Mouse (Mus musculus) heart, postnatal 10 days (tissue): ENCODE data around the gene Gm21992. TPM values are rescaled to one million over a fixed set of nuclear protein-coding genes. Genes with fewer than 3 reads are reported as not detected.
A peak's percentile ranks its signal among the peaks of the same experiment; 100 is the strongest.

ENCODE experiments used
- DNase-seq, 2 experiments: peaks; one replicate each; pipeline ENCODE4 v3.0.0; 2021
- intact Hi-C: fragments of 180-260 bp; cut with DNase I; formaldehyde crosslinking; loops from one replicate; pipeline ENCODE4 v1.15.1; 2025
- total RNA-seq, 2 experiments: library from RNA; stranded (reverse); gene quantifications; 2 replicates each; pipeline ENCODE4 v1.2.3; 2021

The Gm21992 gene
- total RNA-seq, 2 experiments from 2014 or later, result 16.8 to 17.8 TPM

DNA sequence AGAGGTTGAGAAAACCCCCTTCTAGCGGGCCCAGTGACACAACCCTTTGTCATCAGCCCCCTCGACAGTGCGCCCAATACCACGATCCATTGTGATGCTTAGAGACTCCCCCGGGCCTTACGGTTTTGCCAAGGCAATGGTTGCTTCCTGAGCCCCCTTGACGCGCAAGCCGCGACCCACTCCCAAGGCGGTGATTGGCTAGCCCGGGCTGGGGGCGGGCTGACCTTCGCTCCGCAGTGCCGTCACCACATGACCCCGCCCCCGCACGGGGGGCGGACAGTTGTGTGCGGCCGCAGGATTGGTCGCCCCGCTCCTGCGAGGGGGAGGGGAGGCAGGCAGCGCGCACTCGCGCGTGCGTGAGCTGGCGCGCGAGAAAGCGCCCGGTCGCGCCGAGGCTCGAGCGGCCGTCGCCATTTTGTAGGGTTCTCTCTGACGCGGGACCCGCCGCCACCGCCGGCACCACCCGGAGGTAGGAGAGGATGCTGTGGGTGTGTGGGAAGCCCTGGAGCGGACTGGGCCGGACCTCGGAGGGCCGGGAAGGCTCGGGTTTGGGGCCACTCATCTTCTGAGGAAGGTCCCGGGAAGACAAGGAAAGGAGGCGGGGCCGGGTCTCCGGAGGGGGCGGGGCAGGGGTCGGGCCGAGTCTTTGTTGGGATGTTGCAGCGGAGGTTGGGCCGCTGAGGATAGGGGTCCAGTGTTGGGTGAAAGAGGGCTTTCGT is 55.1 kb downstream of the Gm21992 start, which contains the start of gene Rbm4b:
Gene Rbm4b, plus strand, starts transcription at position 305 of the 719 bp plus-strand sequence.
- peak; percentile 96 to 97 for DNase-seq
- intact Hi-C loops, result loop anchor here (5.0 kb wide), 1 partner anchor 151 kb away; the partner anchor contains the start of gene Bbs1

DNA sequence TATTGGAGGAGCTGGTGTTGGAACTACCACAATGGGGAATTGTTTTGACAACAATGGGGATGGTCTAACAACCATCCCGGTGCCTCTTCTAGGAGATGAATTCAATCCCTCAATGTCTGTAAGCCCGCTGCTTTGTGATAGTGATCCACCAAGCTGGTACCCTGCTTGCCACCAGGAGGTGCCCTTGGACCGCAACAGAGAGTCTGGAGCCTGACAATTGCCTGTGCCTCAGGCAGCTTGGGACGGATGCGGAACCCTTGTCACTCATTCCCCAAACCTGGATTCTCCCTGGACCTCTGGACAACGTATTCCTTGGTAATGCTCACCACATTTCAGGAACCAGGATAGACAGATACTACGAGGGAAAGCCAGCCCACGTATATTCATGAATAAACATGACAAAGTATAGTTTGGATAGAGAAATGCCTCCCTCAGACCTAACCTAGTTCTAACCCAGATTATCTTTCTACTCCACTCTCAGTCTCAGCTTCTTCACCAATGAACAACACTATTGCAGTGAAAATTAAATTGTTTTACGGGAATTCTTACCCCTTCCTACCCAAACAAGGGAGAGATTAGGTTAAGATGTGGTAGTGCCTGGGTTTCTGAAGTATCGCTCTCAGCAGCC is 55.7 kb downstream of the Gm21992 start:
- intact Hi-C loops, result loop anchor here (1.0 to 5.0 kb wide), 4 partner anchors 57 to 213 kb away; partner anchors contain the start of gene Bbs1
- DNase-seq, result peak; percentile 93 to 95

DNA sequence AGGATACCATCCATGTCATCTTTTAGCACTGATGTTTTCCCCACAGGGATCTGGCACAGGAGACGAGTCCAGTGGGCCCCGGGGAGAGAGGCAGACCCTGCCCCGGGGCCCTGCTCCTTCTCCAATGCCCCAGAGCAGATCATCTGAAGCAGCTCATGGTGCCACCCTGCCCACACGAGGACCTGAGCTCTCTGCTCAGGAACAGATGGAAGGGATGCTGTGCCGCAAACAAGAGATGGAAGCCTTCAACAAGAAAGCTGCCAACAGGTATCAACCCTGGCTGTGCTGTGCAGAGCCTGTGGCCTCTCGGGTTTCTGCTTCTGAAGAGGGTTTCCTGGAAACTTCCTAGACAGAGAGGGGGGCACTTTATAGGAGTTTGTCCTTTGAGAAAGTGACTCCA is 61.4 kb downstream of the Gm21992 start:
- intact Hi-C loops, result no loop called here
- DNase-seq, result no peak

DNA sequence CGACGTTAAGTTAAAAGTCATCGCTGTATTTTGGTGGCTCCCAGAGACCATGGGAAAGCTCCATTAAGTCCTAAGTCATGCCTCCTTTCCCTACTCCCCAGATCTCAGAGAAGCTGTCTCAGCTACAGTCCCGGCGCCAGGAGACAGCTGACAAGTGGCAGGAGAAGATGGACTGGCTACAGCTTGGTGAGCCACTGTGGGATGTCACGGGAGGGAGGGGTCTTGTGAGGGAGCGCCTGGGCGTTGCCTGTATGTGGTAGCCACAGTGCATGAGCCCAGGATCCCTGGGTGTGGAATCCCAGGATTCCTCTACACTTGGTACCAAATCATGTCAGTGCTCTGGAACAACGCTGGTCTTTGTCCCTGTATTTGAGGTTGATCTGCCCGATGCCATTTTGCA is 62.9 kb downstream of the Gm21992 start:
- intact Hi-C loops, result no loop called here
- no peak for DNase-seq

DNA sequence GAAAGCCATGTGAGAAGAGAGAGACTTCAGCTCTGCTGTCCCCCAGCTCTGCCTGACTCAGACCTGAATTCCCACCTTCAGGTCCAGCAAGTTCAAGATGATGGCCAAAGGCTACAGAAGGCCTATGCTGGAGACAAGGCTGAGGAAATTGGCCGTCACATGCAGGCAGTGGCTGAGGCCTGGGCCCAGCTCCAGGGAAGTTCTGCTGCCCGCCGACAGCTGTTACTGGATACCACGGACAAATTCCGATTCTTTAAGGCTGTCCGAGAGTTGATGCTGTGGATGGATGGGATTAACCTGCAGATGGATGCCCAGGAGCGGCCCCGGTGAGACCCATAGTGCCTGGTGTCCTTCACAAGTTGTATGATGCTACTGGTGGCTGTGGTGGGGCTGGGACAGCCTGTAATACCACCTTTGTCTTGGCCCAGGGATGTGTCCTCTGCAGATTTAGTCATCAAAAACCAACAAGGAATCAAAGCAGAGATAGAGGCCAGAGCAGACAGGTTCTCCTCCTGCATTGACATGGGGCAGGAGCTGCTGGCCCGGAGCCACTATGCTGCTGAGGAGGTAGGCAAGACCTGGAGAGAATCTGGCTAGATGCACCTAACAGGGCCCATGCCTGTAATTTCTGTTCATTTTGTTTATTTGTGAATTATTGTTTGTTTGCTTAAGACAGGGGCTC is 63.6 kb downstream of the Gm21992 start:
- DNase-seq, result no peak
- intact Hi-C loops, result no loop called here

DNA sequence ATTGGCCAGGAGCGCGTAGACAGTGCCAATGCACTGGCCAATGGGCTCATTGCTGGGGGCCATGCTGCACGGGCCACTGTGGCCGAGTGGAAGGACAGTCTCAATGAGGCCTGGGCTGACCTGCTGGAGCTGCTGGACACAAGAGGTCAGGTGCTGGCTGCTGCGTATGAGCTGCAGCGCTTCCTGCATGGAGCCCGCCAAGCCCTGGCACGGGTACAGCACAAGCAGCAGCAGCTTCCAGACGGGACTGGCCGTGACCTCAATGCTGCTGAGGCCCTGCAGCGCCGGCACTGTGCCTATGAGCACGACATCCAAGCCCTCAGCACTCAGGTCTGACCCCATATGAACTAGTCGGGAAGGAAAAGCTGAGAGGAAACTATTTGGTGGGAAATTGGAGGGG is 64.8 kb downstream of the Gm21992 start:
- peak; percentile 46 to 50 for DNase-seq
- intact Hi-C loops, result no loop called here

DNA sequence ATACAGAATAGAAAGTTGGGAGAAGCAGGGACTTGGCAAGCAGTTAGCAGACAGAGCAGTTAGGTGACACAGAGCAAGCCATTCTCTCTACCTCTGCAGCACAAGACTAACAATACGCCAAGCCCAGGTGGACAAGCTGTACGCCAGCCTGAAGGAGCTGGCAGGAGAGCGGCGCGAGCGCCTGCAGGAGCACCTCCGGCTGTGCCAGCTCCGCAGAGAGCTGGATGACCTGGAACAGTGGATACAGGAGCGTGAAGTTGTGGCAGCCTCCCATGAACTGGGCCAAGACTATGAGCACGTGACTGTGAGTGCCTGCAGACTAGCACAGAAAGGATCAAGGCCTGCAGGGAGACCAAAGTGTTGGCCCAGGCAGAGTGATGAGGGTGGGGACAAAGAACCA is 65.7 kb downstream of the Gm21992 start:
- no peak for DNase-seq
- intact Hi-C loops, result no loop called here

DNA sequence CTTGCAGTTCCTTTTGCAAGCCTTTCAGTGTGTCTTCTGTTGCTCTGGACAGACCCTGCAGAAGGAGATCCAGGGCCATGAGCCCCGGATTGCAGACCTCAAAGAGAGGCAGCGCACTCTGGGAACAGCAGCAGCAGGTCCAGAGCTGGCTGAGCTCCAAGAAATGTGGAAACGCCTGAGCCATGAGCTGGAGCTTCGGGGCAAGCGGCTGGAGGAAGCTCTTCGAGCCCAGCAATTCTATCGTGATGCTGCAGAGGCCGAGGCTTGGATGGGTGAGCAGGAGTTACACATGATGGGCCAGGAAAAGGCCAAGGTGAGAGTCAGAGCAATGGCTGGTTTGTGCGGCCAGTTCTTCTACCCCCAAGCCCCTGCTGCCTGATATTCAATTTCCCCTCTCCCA is 66.4 kb downstream of the Gm21992 start:
- intact Hi-C loops, result no loop called here
- peak; percentile 62 to 66 for DNase-seq

DNA sequence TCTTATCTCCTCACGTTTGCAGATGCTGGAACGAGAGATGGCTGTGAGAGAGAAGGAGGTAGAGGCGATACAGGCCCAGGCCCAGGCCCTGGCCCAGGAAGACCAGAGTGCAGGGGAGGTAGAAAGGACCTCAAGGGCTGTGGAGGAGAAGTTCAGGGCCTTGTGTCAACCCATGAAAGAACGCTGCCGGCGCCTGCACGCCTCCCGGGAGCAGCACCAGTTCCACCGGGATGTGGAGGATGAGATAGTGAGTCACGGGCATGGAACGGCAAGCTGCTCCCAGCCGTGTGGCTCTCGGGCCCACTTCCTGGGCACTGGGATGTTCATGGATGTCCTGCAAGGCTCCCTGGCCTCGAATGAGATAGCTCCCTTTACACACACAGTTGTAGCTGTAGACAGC is 67.4 kb downstream of the Gm21992 start:
- no peak for DNase-seq
- intact Hi-C loops, result no loop called here

DNA sequence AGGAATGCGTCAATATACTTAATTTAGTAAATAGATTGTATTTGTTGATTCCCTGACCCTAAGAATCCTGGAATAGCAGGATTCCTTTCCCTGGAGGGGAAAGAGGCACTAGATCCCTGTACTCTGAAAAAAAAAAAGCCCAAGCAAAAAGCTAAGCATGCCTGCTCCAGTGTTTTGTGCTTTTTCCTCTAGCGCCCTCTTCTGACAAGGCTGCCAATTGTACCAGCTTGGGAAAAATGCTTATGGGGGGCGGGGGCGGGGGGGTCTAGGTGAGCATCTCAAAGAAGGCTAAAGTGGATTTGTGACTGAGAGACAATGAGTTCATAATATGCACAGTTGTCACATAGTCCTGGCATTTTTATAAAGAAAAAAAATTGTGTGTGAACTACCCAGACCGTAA is 67.9 kb downstream of the Gm21992 start:
- intact Hi-C loops, result loop anchor here (1.0 to 2.0 kb wide), 2 partner anchors 114 to 245 kb away; partner anchors contain the start of gene 2010003K11Rik
- DNase-seq, result peak in 1 of 2 experiments; percentile 57

DNA sequence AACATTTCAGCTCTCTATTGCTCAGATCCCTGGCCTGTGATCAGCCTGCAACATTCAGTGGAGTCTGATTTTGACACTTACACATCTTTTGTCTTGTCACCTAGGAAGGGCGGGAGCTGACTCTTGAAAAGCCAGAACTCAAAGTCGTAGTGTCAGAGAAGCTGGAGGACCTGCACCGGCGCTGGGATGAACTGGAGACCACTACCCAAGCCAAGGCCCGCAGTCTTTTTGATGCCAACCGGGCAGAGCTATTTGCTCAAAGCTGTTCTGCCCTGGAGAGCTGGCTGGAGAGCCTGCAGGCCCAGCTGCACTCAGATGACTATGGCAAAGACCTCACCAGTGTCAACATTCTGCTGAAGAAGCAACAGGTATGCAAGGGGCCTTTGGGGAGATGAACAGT is 69.2 kb downstream of the Gm21992 start:
- DNase-seq, result no peak
- intact Hi-C loops, result loop anchor here (2.0 kb wide), 1 partner anchor 243 kb away; the partner anchor contains the start of gene 2010003K11Rik

DNA sequence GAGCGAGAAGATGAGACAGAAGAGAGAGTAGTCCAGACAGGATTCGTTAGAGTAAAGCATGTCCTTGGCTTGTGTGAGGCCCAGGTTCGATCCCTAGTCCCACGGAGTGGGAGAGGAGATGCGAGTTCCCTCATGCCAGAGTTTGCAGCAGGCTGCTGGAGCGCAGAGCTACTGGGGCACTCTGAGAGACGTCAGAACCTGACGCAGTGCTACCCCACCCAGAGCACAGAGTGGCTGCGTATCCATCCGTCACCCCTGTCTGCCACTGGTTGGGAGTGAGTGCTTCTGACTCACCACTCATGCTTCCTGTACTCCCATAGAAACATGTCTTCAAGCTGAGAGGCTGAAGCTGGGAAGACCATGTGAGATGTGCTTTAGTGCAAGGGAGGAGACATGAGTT is 69.9 kb downstream of the Gm21992 start:
- DNase-seq, result no peak
- intact Hi-C loops, result no loop called here

DNA sequence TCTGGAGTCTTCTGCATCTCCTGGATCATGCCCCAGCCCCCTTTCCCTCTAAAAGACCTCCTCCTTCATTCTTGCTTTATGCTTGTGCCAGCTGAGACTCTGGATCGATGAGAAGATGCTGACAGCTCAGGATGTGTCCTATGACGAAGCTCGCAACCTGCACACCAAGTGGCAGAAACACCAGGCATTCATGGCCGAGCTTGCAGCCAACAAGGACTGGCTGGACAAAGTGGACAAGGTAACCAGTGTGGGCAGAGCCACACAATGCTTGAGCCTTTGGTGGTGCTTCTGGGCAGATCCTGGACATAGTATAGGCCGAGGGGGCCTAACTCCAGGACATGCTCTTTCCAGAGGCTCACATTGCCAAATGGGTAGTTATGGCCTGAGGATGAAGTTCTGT is 71.7 kb downstream of the Gm21992 start:
- no peak for DNase-seq
- intact Hi-C loops, result no loop called here

DNA sequence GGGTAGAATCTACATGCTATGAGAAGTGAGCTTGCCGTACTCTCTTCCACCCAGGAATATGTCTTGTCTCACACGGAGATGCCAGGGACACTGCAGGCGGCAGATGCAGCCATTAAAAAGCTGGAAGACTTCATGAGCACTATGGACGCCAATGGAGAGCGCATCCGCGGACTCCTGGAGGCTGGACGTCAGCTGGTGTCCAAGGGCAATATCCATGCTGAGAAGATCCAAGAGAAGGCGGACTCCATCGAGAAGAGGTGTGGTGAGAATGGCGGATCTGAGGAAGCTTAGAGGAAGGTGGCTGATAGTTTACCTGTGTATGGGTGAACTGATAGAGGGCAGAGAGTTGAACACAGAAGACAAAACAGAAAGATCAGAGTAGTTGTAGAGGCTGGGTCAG is 72.4 kb downstream of the Gm21992 start:
- intact Hi-C loops, result no loop called here
- no peak for DNase-seq

DNA sequence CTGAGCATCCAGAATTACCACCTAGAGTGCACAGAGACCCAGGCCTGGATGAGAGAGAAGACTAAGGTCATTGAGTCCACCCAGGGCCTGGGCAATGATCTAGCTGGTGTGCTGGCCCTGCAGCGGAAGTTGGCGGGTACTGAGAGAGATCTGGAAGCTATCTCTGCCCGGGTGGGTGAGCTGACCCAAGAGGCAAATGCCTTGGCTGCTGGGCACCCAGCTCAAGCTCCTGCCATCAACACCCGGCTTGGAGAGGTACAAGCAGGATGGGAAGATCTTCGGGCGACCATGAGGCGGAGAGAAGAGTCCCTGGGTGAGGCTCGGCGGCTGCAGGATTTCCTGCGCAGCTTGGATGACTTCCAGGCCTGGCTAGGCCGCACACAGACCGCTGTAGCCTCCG is 73.5 kb downstream of the Gm21992 start:
- DNase-seq, result no peak
- intact Hi-C loops, result no loop called here

DNA sequence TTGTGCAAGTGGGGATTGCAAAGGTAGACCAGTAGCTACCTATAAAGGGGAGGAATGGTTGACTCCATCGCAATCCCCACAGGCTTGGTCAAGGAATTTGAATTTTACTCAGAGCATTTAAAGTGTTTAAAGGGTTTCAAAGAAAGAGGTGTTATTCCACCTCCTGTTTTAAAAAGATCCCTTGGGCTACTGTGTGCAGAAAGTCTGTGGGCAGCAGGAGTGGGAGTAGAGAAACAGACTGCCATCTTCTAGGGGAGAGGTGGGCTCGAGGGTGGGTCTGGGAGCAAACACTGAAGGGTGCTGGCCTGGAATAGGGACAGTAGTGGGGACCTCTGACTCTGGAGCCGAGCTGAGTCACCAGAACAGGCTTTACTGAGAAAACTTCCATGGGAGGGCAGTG is 78.4 kb downstream of the Gm21992 start:
- DNase-seq, result no peak
- intact Hi-C loops, result no loop called here

DNA sequence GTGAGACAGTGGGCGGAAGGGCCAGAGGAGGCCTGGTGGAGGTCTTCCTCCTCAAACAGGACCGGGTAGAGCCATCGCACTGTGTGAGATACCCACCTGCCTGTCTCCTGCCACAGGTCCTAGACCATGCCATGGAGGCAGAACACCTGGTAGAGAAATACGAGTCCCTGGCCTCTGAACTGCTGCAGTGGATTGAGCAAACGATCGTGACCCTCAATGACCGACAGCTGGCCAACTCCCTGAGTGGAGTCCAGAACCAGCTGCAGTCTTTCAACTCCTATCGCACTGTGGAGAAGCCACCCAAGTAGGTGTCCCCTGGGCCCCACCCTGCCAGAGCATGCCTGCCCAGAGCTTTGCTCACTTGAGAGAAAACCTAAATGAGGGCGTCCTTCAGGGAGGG is 82.2 kb downstream of the Gm21992 start:
- intact Hi-C loops, result no loop called here
- DNase-seq, result no peak

DNA sequence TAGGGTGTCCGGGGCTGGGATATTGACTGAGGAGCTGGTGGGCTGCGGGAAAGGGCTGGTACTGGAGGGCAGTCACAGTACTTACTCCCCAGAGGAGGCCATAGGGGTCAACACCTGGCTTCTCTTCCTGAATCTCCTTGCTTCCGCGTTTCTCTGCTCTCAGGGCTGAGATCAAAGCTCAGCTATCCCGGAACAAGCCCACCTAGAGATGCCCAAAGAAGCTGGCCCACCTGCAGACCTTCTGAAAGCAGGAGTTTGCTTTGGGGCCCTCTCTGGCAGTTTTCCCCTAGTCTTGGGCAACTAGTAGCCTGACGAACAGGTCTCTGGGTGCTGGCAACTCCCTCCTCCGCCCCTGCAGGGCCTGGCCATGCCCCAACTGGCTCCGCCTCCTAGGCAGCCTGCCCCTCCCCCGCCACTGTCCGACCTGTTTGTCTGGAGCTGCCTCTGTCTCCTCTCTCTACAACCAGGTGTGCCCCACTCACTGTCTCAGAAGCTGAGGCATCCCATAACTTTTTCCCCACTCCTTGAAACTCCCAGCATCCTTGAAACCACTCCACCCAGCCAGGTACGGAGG is 90.7 kb downstream of the Gm21992 start:
- DNase-seq, result no peak
- intact Hi-C loops, result no loop called here

DNA sequence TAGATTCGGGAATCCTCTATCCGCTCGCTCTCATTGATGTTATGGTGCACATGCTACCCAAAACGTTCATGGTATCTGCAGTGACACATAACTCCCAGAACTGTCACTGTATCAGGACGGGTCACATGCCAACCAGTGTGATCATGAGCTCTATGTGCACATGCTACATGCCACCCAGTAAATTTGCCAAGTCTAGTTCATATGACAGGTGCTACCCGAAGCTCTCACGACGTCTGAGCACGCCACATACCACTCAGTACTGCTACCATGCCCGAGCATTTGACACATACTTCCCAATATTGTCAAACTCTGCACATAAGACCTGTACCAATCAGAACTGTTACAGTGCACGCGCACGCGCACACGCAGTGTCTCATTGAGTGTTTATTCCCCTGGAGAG is 91.3 kb downstream of the Gm21992 start:
- intact Hi-C loops, result no loop called here
- DNase-seq, result no peak

DNA sequence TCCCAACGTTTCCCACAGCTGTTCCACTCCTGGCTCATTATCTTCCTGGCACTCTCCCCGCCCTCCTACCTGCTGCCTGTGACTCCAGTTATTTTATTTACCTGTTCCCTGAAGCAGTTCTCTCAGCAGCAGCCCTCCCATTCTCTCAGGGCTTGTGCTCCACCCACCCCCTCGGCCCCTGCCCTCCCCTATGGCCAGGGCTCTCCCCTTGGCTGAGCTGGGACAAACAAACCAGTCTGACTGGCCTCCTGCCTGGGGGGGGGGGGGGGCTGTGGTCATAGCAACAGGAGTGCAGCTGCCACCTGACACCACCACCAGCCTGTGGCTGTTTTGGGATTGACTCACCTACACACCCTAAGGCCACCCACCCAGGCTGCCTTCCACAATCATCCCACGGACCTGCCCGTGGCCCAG is 92.1 kb downstream of the Gm21992 start:
- DNase-seq, result no peak
- intact Hi-C loops, result no loop called here

DNA sequence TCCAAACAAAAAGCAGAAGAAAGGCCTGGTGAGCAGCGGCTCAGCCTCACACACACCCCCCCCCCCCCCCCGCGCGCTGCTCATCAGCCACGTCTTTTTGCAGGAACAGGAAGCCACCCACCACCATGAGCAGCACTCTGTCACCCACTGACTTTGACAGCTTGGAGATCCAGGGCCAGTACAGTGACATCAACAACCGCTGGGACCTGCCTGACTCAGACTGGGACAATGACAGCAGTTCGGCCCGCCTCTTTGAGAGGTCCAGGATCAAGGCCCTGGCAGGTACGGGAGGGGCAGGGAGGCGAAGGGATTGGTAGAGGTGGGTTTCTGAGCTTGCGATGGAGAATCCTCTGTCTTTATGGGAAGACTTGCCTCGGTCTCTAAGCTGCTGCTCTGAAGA is 92.7 kb downstream of the Gm21992 start:
- DNase-seq, result no peak
- intact Hi-C loops, result no loop called here
